Mouse (Mus musculus) heart, postnatal 25 days (tissue): ENCODE results near the gene Exoc3l2. TPM values are rescaled to one million over a fixed set of nuclear protein-coding genes. Genes with fewer than 3 reads are reported as not detected.

Source experiments
- DNase-seq: peaks from one replicate; pipeline ENCODE4 v3.0.0; 2022; ENCODE audit warnings: low spot score
- intact Hi-C: fragments of 180-260 bp; cut with DNase I; formaldehyde crosslinking; loops from one replicate; pipeline ENCODE4 v1.15.1; 2025
- total RNA-seq, 2 experiments: library from RNA; stranded (reverse); gene quantifications; 2 replicates each; pipeline ENCODE4 v1.2.3; 2021

Gene Exoc3l2
- 1 to 10 TPM; 1.2 to 1.3 TPM for total RNA-seq

- intact Hi-C loops: no loop called here
- no peak for DNase-seq
These were observed at the start of gene Exoc3l2 for GRCm38 (mm10) chr7:19462884-19463381. Gene Exoc3l2, plus strand, starts transcription at chr7:19463331.

- DNase-seq: no peak
- intact Hi-C loops: no loop called here
These were observed 49.6 kb upstream of the Exoc3l2 start for GRCm38 (mm10) chr7:19413525-19413924.

GRCm38 (mm10) chr7:19416590-19416989 is 46.5 kb upstream of the Exoc3l2 start:
- DNase-seq: no peak
- intact Hi-C loops: no loop called here

GRCm38 (mm10) chr7:19420121-19420520 is 43.0 kb upstream of the Exoc3l2 start:
- intact Hi-C loops: no loop called here
- DNase-seq: no peak

GRCm38 (mm10) chr7:19420821-19421636 is 42.1 kb upstream of the Exoc3l2 start:
- intact Hi-C loops: no loop called here
- peak; percentile 56 for DNase-seq

DNA sequence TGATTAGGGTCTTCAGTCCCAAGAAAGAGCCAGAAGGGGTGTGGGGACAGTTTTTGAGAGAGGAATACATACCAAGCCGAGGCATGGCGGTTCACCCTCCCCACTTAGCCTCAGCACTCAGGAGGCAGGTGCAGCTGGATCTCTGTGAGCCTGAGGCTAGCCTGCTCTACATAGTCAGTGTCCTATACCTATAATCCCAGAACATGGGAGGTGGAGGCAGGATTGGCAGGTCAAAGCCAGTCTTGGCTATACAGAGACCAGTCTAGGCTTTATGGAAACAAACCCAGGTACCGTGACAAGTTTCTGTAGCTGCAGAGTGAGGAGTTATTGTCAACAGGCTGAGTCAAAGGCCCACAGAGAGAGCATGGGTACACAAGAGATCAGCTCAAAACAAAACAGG is 40.0 kb upstream of the Exoc3l2 start:
- no peak for DNase-seq
- intact Hi-C loops: no loop called here

GRCm38 (mm10) chr7:19424051-19424450 is 39.1 kb upstream of the Exoc3l2 start:
- no peak for DNase-seq
- intact Hi-C loops: no loop called here

GRCm38 (mm10) chr7:19426349-19426748 is 36.8 kb upstream of the Exoc3l2 start:
- intact Hi-C loops: no loop called here
- no peak for DNase-seq

DNA sequence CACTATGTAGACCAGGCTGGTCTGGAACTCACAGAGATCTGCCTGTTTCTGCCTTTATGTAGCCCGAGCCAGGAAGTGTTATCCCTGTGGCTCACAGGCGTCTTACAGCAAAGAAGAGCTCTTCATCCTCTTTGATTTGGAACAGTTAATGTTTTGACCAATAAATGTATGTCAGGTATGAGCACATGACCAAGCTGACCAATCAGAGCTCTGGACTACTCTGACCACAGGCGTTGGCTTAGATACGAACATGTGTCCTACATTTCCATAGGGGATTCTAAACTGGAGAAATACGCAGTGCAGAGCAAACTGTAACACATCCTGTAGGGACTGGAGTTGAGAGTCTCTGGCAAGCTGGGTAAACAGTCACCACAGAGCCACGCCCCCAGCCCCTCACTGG is 36.2 kb upstream of the Exoc3l2 start:
- intact Hi-C loops: no loop called here
- DNase-seq: no peak

DNA sequence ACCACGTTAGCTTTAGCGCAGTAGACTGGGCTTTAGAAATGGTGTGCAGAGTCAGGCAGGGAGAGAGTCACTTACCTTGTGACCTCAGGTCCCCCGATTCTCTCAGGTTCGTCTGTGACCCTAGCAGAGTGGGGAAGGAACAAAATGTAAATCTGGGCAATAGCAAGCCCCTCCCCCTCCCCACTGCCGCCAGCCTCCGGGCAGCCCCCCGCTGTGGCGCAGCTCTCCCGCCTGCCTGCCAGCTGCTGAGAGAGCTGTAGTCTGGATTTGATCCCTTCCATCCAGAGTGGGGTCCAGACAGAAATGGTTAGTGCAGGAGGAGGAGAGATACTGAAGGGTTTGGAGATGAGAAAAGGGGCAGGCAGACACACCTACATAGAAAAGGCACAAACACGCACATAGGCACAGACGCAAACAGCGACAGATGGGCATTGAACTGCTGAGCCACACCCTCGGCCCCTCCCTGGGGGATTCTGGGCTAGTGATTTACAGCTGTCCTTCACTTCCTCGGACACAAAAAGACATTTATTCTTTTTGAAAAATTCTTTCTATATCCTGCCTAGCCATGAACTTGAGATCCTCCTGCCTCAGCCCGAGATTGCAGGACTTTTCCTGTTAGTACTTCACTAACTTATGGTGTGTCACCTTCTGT is 35.0 kb upstream of the Exoc3l2 start:
- intact Hi-C loops: no loop called here
- no peak for DNase-seq

DNA sequence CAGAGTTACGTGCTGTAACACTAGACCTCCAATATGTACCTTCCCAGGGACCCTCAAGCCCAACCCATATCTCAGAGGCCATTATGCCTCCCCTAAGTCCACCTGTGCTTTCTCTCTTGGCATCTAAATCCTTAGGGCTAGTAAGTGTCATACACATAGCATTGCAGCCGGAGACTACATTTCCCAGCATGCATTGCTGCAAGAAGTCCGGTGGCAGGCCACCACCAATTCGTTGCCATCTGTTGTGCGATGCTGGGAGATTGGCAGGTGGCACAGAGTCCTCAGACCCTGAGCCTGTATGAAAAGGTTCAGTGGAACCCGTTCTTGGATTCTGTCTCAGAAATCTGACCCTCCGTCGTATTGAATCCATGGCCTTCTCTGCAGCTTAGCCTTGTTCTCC is 33.4 kb upstream of the Exoc3l2 start:
- DNase-seq: no peak
- intact Hi-C loops: no loop called here

GRCm38 (mm10) chr7:19430402-19430801 is 32.7 kb upstream of the Exoc3l2 start:
- intact Hi-C loops: no loop called here
- DNase-seq: no peak

DNA sequence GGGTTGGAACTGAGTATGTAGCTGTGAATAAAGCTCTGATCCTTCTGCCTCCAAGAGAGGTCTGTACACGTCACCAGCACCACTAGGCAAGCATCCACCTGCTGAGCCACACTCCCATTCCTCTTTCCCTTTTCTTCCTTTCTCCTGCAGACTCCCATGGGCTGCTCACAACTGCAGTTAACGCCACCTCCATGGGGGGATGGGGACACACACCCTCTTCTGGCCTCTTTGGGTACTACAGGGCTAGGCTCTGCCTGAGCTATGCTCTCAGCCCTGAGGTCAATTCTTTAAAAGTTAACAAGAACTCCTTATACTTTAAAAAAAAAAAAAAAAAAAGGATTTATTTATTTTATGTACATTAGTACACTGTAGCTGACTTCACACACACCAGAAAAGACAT is 30.7 kb upstream of the Exoc3l2 start:
- DNase-seq: no peak
- intact Hi-C loops: no loop called here

DNA sequence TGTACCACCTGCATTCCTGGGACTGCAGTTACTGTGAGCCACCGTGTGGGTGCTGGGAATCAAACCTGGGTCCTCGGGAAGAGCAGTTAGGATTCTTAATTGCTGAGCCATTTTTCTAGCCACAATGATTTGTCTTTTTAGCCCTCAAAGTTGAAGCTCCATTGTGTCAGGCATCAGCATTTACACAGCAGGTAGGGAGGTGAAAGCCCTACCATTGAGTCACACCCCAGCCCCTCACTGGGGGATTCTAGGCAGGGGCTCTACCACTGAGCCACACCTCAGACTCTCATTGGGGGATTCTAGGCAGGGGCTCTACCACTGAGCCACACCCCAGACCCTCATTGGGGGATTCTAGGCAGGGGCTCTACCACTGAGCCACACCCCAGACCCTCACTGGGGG is 26.9 kb upstream of the Exoc3l2 start:
- no peak for DNase-seq
- intact Hi-C loops: no loop called here

- intact Hi-C loops: no loop called here
- no peak for DNase-seq
These were observed 26.1 kb upstream of the Exoc3l2 start for GRCm38 (mm10) chr7:19437048-19437447.

DNA sequence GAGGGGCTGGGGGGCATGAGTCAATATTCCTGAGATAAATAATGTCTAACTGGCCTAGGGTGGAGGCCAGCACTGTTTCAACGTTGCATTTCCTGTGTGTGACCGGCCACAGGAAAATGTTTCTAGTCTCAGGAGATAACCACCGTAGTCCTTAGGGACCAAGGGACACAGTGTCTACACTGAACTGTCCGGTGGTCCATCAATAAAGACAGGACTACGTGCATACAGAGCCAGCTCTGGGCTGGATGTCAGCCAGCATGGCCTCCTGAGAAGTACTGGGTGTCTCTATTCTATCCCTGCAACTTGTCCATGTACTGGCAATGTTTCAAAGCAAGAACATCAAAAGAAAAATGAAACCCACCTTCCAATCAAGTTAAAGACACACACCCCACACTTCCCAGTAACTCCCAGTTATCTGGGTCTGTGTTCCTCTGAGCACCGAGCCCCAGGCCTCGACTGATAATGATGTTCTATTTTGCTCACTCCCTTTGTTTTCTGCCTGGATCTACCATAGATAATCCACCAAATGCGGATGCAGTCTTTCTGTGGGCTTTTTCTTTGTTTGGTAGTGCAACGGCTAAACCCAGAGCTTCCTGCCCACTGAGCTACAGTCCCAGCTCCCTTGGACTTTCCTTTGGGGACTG is 21.6 kb upstream of the Exoc3l2 start:
- no peak for DNase-seq
- intact Hi-C loops: no loop called here

DNA sequence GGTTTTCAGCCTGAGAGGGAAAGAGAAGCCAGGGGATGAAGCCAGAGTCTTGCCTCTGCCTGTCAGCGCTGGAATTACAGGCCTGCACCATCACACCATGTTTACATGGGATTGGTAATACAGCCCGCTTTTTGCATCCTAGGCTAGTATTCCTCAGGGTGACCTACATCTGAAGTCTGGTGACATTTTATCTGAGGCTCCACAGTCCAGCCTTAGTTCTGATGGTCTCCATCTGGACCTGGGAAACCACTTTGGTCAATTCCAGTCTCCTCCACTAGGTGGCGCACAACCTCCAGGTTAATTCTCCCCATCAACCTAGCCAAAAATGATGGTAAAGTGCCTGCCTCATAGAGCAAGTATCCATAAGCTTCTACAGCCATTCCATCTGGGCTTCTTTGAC is 19.8 kb upstream of the Exoc3l2 start:
- intact Hi-C loops: no loop called here
- peak; percentile 52 for DNase-seq

GRCm38 (mm10) chr7:19444801-19445200 is 18.3 kb upstream of the Exoc3l2 start:
- no peak for DNase-seq
- intact Hi-C loops: no loop called here

DNA sequence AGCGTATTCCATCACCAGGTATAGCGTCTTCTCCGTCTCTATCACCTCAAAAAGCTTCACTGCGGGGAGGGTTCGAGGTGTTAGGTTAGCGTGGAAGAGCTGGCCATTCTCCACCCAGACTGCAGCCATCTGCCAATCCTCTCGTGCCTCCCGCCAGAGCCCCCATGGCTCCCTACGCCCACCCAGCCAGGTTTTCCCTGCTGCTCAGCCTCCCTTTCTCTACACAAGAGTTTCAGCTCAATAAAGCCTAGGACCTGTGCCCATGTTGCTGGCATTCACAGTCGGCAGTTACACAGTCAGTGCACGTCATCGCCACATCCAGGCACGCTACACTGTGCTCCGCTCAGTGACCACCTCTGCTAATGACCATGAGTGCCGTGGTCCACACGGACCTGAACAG is 15.4 kb upstream of the Exoc3l2 start:
- DNase-seq: no peak
- intact Hi-C loops: no loop called here

GRCm38 (mm10) chr7:19449165-19449564 is 14.0 kb upstream of the Exoc3l2 start:
- intact Hi-C loops: no loop called here
- no peak for DNase-seq

DNA sequence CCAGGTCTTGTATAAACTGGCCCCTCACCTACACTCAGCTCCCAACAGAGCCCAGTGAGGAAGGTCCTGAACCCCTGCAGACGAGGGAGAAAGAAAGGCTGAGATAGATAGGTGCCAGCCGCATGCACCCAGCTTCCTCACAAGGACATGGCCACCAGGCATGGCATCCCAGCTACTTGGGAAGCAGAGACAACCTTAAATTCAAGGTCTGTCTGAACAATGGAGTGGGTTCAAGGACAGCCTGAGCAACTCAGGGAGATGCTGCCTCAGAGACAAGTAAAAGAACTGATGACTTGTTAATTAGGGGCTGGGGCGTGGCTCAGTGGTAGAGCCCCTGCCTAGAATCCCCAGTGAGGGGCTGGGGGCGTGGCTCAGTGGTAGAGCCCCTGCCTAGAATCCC is 7.9 kb upstream of the Exoc3l2 start:
- no peak for DNase-seq
- intact Hi-C loops: loop anchor here (5.0 kb wide), 1 partner anchor 117 kb away; no protein-coding TSS in a partner anchor
